Mouse (Mus musculus): ENCODE measurements around the gene Nrxn2. TPM values are rescaled to one million over a fixed set of nuclear protein-coding genes. Genes with fewer than 3 reads are reported as not detected.
A peak's percentile ranks its signal among the peaks of the same experiment; 100 is the strongest.

Nrxn2 gene
- polyA plus RNA-seq, 1 experiment from 2014 or later = 1.1 TPM

DNA sequence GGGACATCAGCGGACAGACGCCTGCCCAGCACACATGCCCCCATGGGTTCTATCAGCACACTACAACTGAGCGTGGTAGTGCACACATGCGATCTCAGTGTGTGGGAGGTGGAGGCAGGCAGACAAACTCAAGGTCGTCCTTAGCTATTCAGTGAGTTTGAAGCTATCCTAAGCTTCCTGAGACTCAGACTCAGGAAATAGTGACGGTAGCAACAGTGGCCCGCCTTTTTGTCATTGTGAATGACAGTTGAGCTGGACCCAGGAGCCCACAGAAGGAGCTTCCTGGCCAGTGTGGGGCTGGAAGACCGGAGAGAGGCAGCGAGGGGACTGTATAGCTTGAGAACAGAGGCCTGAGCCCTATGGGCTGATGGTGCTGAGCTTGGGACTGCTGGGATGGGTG is 54.3 kb downstream of the Nrxn2 start:
- no peak overlapping the region for H3K9ac ChIP-seq
- H3K4me1 ChIP-seq (replicated peaks) = no peaks in the 10 kb centered on the region; the same call in 1 of the 2 replicates
- ATAC-seq = no peak
- H3K4me2 ChIP-seq (replicated peaks) = no peak overlapping the region
- no peak overlapping the region for H3K4me3 ChIP-seq (replicated peaks)
- 0 out of 2 replicates have a peak, but pooled peaks cover 2% of the 10 kb centered on the region for H3K27me3 ChIP-seq (replicated peaks)
- WGBS = 82% methylated on average over 9 of the region's 9 CpGs
- no peak overlapping the region for H3K27ac ChIP-seq
- no peaks in the 10 kb centered on the region for H3K36me3 ChIP-seq
- H3K9me3 ChIP-seq = no peaks in the 10 kb centered on the region

DNA sequence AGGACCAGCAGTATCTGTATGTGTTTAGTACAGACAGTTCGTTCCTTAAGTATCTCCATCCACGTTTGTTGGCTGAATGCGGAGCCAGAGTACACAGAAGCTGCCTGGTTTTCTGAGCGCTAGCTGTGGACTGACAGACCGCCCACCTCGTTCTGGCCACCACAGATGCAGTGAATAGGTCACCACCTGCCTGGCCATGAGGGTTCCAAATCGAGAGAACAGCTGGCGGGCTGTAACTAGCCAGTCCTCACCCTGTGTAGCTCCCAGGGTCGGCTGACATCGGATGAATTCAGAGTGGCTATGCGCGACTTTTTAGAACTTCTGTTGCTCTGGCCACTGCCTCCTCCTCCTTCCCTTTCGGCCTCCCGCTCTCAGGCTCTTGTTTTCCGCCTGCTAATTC is 56.2 kb downstream of the Nrxn2 start:
- ATAC-seq = no peak
- Histone ChIP-seq H3K4me2 (replicated peaks) (no peak overlapping the region), H3K4me1 (replicated peaks) (no peaks in the 10 kb centered on the region; the same call in 1 of the 2 replicates), H3K27ac (no peak overlapping the region), H3K27me3 (replicated peaks) (0 out of 2 replicates have a peak, but pooled peaks cover 2% of the 10 kb centered on the region), H3K36me3 (no peaks in the 10 kb centered on the region), H3K9ac (no peak overlapping the region), H3K9me3 (no peaks in the 10 kb centered on the region), H3K4me3 (replicated peaks) (no peak overlapping the region)
- WGBS = 39% methylated on average over 15 of the region's 15 CpGs

DNA sequence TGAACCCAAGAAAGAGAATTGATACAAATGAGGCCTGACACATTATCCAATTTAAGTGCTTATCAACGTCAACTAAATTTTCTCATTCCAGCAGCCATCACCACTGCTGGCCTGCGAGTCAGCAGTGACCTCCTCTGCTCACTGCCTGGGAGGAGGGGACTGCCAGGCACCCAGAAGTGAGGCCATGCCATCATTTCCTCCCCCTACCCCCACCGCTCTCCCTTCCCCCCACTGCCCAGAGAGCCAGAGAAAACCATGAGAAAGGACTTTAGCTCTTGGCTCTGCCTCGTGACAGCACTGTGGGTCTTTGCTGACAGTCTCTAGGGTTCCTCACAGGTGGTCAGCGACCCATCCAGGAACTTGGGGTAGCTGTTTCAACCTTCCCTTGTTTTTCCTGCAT is 56.6 kb downstream of the Nrxn2 start:
- no peaks in the 10 kb centered on the region; the same call in 1 of the 2 replicates for H3K4me1 ChIP-seq (replicated peaks)
- WGBS = 45% methylated on average over 5 of the region's 5 CpGs
- H3K9ac ChIP-seq = no peak overlapping the region
- H3K9me3 ChIP-seq = no peaks in the 10 kb centered on the region
- H3K36me3 ChIP-seq = no peaks in the 10 kb centered on the region
- H3K4me3 ChIP-seq (replicated peaks) = no peak overlapping the region
- no peak overlapping the region for H3K27ac ChIP-seq
- H3K27me3 ChIP-seq (replicated peaks) = 0 out of 2 replicates have a peak, but pooled peaks cover 2% of the 10 kb centered on the region
- H3K4me2 ChIP-seq (replicated peaks) = no peak overlapping the region
- no peak for ATAC-seq

DNA sequence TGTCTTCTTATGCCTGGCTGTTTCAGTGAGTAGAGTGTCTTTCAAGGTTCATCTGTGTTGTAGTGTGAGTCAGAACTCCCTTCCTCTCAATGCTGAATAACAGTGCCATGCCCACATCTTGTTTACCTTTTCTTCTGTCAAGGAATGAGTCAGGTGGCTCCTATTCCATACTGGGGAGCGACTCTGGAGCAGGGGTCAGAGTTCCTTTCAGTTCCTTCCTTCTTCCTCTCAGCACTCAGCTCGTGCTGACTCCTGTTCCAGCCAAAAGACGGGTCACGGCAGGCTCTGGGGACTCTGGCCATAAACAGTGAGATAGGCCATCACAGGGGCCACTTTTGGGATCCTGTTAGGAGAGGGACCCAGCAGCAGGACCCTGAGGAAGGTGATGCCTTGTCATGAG is 58.5 kb downstream of the Nrxn2 start:
- no peak overlapping the region for H3K4me2 ChIP-seq (replicated peaks)
- no peaks in the 10 kb centered on the region for H3K36me3 ChIP-seq
- no peak overlapping the region for H3K9ac ChIP-seq
- H3K4me3 ChIP-seq (replicated peaks) = no peak overlapping the region
- 0 out of 2 replicates have a peak, but pooled peaks cover 2% of the 10 kb centered on the region for H3K27me3 ChIP-seq (replicated peaks)
- WGBS = 21% methylated on average over 4 of the region's 4 CpGs
- H3K27ac ChIP-seq = no peak overlapping the region
- ATAC-seq = peak; percentile 88
- no peaks in the 10 kb centered on the region; the same call in 1 of the 2 replicates for H3K4me1 ChIP-seq (replicated peaks)
- H3K9me3 ChIP-seq = no peaks in the 10 kb centered on the region

DNA sequence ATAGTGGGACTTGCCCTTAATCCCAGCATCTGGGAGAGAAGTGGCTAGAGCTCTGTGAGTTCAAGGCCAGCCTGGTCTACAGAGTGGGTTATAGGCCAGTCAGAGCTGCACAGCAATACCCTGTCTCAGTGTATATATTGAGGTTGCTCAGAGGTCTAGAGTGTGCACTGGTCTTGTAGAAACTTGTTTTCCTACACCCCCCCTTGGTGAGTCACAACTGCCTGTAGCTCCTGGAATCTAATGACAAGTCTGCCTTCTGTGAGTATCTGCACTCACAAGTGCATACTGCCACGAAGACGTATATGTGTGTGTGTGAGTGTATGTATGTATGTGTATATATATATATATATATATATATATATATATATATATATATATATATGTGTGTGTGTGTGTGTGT is 60.0 kb downstream of the Nrxn2 start:
- WGBS = 71% methylated on average over 2 of the region's 2 CpGs
- ATAC-seq = no peak
- Histone ChIP-seq H3K9ac (no peak overlapping the region), H3K36me3 (no peaks in the 10 kb centered on the region), H3K9me3 (no peaks in the 10 kb centered on the region), H3K27me3 (replicated peaks) (0 out of 2 replicates have a peak, but pooled peaks cover 2% of the 10 kb centered on the region), H3K4me3 (replicated peaks) (no peak overlapping the region), H3K27ac (no peak overlapping the region), H3K4me1 (replicated peaks) (no peaks in the 10 kb centered on the region; the same call in 1 of the 2 replicates), H3K4me2 (replicated peaks) (no peak overlapping the region)

DNA sequence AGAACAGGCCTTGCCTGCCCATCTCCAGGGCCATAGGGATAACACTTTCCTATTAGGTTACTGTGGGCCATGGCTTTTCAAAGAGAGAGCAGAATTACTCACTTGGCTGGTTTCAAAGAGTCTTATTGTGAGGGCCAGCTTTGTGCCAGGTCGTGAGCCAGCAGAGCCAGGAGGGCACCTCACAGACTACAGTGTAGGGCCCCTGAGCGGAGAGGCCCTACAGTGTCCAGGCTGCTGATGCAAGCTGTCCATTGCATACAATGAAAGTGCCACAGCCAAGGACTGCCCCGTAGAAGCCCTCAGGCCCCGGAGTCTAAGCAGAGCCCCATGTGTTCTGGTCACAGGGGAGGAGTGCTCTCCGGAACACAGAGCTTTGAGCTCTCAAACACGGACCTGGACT is 64.4 kb downstream of the Nrxn2 start:
- 81% methylated on average over 6 of the region's 6 CpGs for whole genome bisulfite sequencing
- ATAC-seq = no peak
- H3K27me3 ChIP-seq (replicated peaks) = peaks cover under 1% of the 10 kb centered on the region; the same call in 1 of the 2 replicates
- H3K27ac ChIP-seq = no peak overlapping the region
- H3K4me1 ChIP-seq (replicated peaks) = no peaks in the 10 kb centered on the region
- no peak overlapping the region for H3K4me3 ChIP-seq (replicated peaks)
- no peak overlapping the region for H3K9ac ChIP-seq
- H3K36me3 ChIP-seq = no peaks in the 10 kb centered on the region
- no peaks in the 10 kb centered on the region for H3K9me3 ChIP-seq
- H3K4me2 ChIP-seq (replicated peaks) = no peak overlapping the region

DNA sequence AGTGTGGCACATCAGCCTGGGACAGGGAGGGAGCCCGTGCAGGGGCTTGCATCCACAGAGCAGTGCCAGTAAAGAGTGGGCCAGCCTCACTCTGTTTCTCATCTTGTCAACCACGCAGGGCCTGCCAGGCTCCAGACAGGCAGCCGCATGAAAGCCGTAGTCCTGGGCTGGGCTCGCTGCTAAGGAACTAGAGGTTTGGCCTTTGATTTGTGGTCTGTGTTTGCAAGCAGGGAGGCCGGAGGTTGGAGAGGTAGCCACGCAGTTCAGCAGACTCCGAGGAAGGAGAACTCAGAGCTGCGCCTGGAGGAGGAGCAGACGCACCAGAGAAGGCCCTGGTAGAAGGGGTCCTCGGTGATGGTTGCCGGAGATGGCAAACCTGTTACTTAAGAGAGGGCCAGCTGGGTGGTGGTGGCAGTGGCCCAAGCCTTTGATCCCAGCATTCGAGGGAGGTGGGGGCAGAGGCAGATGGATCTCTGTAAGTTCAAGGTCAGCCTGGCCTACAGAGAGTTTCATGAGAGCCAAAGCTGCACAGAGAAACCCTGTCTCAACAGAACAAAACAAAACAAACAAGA is 66.6 kb downstream of the Nrxn2 start:
- Histone ChIP-seq H3K4me3 (replicated peaks) (no peak overlapping the region), H3K27ac (no peak overlapping the region), H3K4me1 (replicated peaks) (no peaks in the 10 kb centered on the region), H3K36me3 (no peaks in the 10 kb centered on the region), H3K9ac (no peak overlapping the region), H3K9me3 (no peaks in the 10 kb centered on the region), H3K4me2 (replicated peaks) (no peak overlapping the region), H3K27me3 (replicated peaks) (peaks cover 7% of the 10 kb centered on the region; the same call in 1 of the 2 replicates)
- no peak for ATAC-seq
- WGBS = 62% methylated on average over 13 of the region's 13 CpGs

DNA sequence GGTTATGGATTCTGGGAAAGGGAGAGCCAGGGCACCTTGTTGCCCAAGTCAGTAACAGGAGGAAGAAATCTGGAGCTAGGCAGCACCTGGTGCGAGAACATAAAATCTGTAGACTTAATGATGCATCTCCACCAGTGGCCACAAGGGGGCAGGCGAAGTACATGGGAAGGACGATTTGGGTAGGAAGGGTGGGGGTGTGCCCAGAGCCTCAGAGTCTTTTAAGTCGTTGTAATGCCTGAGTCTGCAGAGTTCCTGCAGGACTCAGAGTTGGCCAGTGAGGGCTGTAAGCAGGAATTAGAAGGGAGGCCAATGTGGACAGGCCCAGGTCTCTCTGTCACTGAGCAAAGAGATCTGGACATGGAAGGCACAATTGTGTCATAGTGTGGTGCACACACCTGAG is 70.5 kb downstream of the Nrxn2 start:
- H3K4me2 ChIP-seq (replicated peaks) = no peak overlapping the region
- H3K36me3 ChIP-seq = no peaks in the 10 kb centered on the region
- H3K9ac ChIP-seq = no peak overlapping the region
- no peaks in the 10 kb centered on the region for H3K9me3 ChIP-seq
- peaks cover 39% of the 10 kb centered on the region for H3K27me3 ChIP-seq (replicated peaks)
- ATAC-seq = peak; percentile 58; the same call in 1 of the 2 replicates
- 0% methylated on average over 4 of the region's 4 CpGs for WGBS
- no peak overlapping the region for H3K4me3 ChIP-seq (replicated peaks)
- H3K27ac ChIP-seq = no peak overlapping the region
- no peaks in the 10 kb centered on the region for H3K4me1 ChIP-seq (replicated peaks)

DNA sequence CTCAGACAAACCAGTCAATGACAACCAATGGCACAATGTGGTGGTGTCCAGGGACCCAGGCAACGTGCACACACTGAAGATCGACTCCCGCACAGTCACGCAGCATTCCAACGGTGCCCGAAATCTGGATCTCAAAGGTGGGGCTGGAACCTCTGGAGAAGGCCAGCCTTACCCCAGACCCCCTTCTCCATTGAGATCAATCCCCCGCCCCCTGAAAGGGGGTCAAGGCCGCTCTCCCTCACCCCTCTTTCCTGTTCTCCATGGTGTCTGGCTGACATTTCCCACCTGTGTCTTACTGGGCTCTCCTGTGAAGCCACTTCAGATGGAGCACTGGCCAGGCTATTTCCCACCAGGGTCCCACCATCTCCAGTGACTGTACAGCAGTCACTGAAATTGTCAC is 73.0 kb downstream of the Nrxn2 start:
- Histone ChIP-seq H3K4me2 (replicated peaks) (no peak overlapping the region), H3K9me3 (no peaks in the 10 kb centered on the region), H3K4me1 (replicated peaks) (no peaks in the 10 kb centered on the region), H3K27me3 (replicated peaks) (peaks cover 61% of the 10 kb centered on the region), H3K27ac (no peak overlapping the region), H3K9ac (no peak overlapping the region), H3K4me3 (replicated peaks) (no peak overlapping the region), H3K36me3 (no peaks in the 10 kb centered on the region)
- ATAC-seq = no peak
- WGBS = 78% methylated on average over 8 of the region's 8 CpGs

DNA sequence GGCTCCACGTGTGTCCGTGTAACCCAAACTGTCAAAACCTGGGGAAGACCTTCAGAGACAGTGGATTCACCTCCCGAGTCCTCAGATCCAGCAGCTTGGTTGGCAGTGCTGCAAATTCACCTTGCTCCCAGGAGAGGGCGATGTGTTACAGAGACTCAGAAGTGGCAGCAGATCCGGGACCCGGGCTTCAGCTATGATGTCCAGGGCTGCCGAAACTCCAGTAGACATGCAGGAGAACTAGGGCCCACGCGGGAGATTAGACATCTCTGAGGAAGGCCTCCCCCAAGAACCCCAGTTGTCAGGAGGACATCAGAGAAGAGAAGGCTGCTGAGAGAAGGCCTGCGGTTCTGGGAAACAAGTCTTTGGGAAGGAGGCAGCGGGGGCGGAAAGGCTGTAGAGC is 73.6 kb downstream of the Nrxn2 start:
- Histone ChIP-seq H3K9me3 (no peaks in the 10 kb centered on the region), H3K4me2 (replicated peaks) (no peak overlapping the region), H3K27me3 (replicated peaks) (peaks cover 65% of the 10 kb centered on the region), H3K4me3 (replicated peaks) (no peak overlapping the region), H3K27ac (no peak overlapping the region), H3K9ac (no peak overlapping the region), H3K4me1 (replicated peaks) (0 out of 2 replicates have a peak, but pooled peaks cover under 1% of the 10 kb centered on the region), H3K36me3 (no peaks in the 10 kb centered on the region)
- WGBS = 20% methylated on average over 12 of the region's 12 CpGs
- no peak for ATAC-seq

DNA sequence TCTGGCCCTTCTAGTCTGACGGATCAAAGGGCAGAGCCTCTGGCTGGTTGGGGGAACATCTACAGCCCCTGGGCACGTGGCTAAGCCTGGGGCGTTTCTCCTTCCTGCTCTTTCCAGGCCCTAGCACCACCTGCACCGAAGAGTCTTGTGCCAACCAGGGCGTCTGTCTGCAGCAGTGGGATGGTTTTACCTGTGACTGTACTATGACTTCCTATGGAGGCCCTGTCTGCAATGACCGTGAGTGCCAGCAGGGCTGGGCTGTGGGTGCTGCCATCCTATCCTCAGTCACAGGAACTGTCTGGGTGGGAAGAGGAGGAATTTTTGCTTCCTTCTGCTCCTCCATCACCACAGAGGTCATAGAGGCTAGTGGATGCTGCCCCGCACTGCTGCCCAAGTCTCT is 74.7 kb downstream of the Nrxn2 start:
- H3K9ac ChIP-seq = no peak overlapping the region
- H3K4me2 ChIP-seq (replicated peaks) = no peak overlapping the region
- no peaks in the 10 kb centered on the region for H3K9me3 ChIP-seq
- no peaks in the 10 kb centered on the region for H3K36me3 ChIP-seq
- no peak for ATAC-seq
- peaks cover 8% of the 10 kb centered on the region for H3K4me1 ChIP-seq (replicated peaks)
- H3K27me3 ChIP-seq (replicated peaks) = peaks cover 71% of the 10 kb centered on the region
- WGBS = 78% methylated on average over 7 of the region's 7 CpGs
- no peak overlapping the region for H3K4me3 ChIP-seq (replicated peaks)
- no peak overlapping the region for H3K27ac ChIP-seq

DNA sequence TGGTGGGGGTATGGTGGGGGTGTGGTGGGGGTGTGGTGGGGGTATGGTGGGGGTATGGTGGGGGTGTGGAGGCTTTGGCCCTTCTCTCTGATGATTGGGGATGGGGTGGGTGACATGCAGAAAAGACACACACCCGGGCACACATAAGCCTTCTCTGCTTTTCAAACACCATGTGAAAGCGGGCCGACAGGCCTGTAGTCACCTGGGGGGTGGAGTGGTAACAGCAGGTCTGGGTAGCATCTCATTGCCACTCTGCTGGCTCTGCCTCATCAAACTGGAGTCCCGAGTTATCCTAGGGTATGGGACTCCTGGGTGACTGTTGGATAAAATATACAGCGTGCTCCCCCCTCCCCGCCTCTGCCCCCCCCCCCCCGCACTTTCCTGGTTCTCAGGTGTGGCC is 75.5 kb downstream of the Nrxn2 start:
- Histone ChIP-seq H3K4me2 (replicated peaks) (no peak overlapping the region), H3K4me3 (replicated peaks) (no peak overlapping the region), H3K27ac (no peak overlapping the region), H3K4me1 (replicated peaks) (peaks cover 10% of the 10 kb centered on the region), H3K9me3 (no peaks in the 10 kb centered on the region), H3K9ac (no peak overlapping the region), H3K36me3 (no peaks in the 10 kb centered on the region), H3K27me3 (replicated peaks) (peaks cover 76% of the 10 kb centered on the region)
- 64% methylated on average over 5 of the region's 7 CpGs for WGBS
- ATAC-seq = no peak

DNA sequence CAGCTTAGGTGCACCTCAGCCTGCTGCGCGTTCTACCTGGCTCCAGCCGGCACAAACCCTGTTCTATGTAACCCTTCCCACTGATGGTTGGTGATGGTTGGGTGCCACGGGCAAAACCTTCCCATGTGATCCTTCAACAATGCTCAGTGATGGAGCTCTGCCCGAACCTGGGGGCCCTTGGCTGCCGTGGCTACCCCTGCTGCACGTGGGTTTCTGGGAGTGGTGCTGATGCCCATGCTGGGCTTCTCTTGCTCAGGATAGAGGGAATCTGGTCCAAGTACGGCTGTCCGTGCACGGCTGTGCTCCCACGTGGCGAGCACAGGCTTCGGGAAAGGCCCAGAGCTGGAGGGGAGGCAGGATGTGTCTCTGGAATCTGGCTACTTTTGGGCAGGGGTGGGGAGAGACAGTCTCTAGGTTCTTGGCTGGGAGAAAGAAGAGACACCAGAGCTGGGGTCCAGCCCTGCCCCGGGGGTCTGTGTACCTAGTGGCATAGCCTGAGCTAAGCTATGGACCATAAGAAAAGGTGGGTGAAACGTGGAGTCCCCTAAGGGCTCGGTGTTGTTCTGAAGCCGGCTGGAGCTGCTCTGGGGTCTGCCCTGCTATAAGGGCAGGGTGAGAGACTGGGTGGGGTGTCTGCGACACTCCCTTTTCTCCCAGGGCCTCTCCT is 76.1 kb downstream of the Nrxn2 start:
- no peak overlapping the region for H3K27ac ChIP-seq
- no peak for ATAC-seq
- no peak overlapping the region for H3K4me3 ChIP-seq (replicated peaks)
- H3K27me3 ChIP-seq (replicated peaks) = peaks cover 82% of the 10 kb centered on the region
- WGBS = 55% methylated on average over 18 of the region's 18 CpGs
- no peaks in the 10 kb centered on the region for H3K36me3 ChIP-seq
- no peak overlapping the region for H3K4me2 ChIP-seq (replicated peaks)
- no peak overlapping the region for H3K9ac ChIP-seq
- H3K9me3 ChIP-seq = no peaks in the 10 kb centered on the region
- H3K4me1 ChIP-seq (replicated peaks) = peaks cover 10% of the 10 kb centered on the region

All from intestine, embryonic 15.5 days (tissue).